ENCODE assay signal across 8 mouse cellular contexts in the genomic region with DNA sequence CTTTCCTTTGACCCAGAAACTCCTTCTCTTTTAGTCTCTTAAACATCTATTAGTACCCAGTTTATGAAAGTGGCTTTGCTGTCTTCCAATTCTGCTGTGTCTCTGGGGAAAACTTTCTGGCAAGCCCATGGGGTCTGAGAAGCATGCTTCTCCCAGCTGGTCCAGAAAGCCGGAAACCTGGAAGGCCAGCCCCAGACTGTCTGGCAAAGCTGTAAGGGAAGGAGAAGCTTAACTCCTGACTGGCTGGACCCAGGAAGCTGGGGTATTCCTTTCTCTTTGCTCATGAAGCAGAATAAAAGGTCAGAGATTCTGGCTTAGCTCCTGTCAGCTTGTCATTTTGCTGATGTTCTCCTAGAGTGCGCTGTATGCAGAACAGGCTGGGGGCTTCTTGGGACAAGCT.
A peak's percentile ranks its signal among the peaks of the same experiment; 100 is the strongest.
DNase-seq lines count a peak whose midpoint lies in the region; ATAC-seq and TF ChIP-seq lines count a peak whose summit lies in the region.

No protein-coding gene starts in this region.

- TF ChIP-seq EP300 in heart, postnatal 0 days (IDR thresholded peaks at IDR 0.05; ENCODE audit: low read depth) = no peak

- 46% methylated on average over 2 of the region's 2 CpGs for WGBS in embryonic facial prominence, embryonic 14.5 days
- WGBS in embryonic facial prominence, embryonic 10.5 days = 61% methylated on average over 2 of the region's 2 CpGs
- WGBS in heart, postnatal 0 days = 28% methylated on average over 2 of the region's 2 CpGs
- 43% methylated on average over 2 of the region's 2 CpGs for WGBS in lung, embryonic 15.5 days

- H3K9me3 ChIP-seq in embryonic facial prominence, embryonic 14.5 days (ENCODE audit: control insufficient read depth, low read length) = no peaks in the 10 kb centered on the region
- H3K9me3 ChIP-seq in embryonic facial prominence, embryonic 10.5 days = no peaks in the 10 kb centered on the region
- H3K9me3 ChIP-seq in heart, postnatal 0 days (replicated peaks; ENCODE audit: control insufficient read depth, low read length) = no peaks in the 10 kb centered on the region
- H3K9me3 ChIP-seq in lung, embryonic 15.5 days = no peaks in the 10 kb centered on the region

- H3K27ac ChIP-seq in embryonic facial prominence, embryonic 14.5 days (replicated peaks; ENCODE audit: low read depth, low read length) = no peak overlapping the region
- no peak overlapping the region for H3K27ac ChIP-seq in embryonic facial prominence, embryonic 10.5 days (replicated peaks)
- peak overlapping the region; percentile 39 for H3K27ac ChIP-seq in heart, postnatal 0 days (ENCODE audit: low read depth)
- peak overlapping the region; percentile 58 for H3K27ac ChIP-seq in lung, embryonic 15.5 days

- no peak for TF ChIP-seq CTCF in heart, postnatal 0 days (IDR thresholded peaks at IDR 0.05; ENCODE audit: low read depth)

- ATAC-seq in embryonic facial prominence, embryonic 14.5 days (ENCODE audit: low read depth) = peak; percentile 44; the same call in 1 of the 2 replicates
- peak; percentile 57 for ATAC-seq in heart, postnatal 0 days (ENCODE audit: insufficient read depth, low read depth)
- ATAC-seq in lung, embryonic 15.5 days (ENCODE audit: borderline replicate concordance, extremely low read depth, low FRiP score, low TSS enrichment) = no peak; the same call in 1 of the 2 replicates

- H3K4me3 ChIP-seq in embryonic facial prominence, embryonic 14.5 days (ENCODE audit: low read depth, low read length) = no peak overlapping the region
- H3K4me3 ChIP-seq in embryonic facial prominence, embryonic 10.5 days = no peak overlapping the region
- H3K4me3 ChIP-seq in heart, postnatal 0 days (ENCODE audit: low read depth, low read length) = no peak overlapping the region
- no peak overlapping the region for H3K4me3 ChIP-seq in lung, embryonic 15.5 days

- H3K9ac ChIP-seq in embryonic facial prominence, embryonic 14.5 days (ENCODE audit: low read depth, low read length) = no peak overlapping the region
- H3K9ac ChIP-seq in heart, postnatal 0 days (replicated peaks; ENCODE audit: low read depth, low read length) = no peak overlapping the region
- no peak overlapping the region for H3K9ac ChIP-seq in lung, embryonic 15.5 days

- peaks cover 9% of the 10 kb centered on the region for H3K4me1 ChIP-seq in embryonic facial prominence, embryonic 14.5 days (ENCODE audit: control insufficient read depth, insufficient read depth, low read length)
- peaks cover 6% of the 10 kb centered on the region; the same call in 1 of the 2 replicates for H3K4me1 ChIP-seq in embryonic facial prominence, embryonic 10.5 days
- H3K4me1 ChIP-seq in heart, postnatal 0 days (ENCODE audit: control insufficient read depth, insufficient read depth) = peaks cover 29% of the 10 kb centered on the region
- peaks cover 9% of the 10 kb centered on the region for H3K4me1 ChIP-seq in lung, embryonic 15.5 days

- peak; percentile 66 for DNase-seq in embryonic facial prominence, embryonic 14.5 days (ENCODE audit: low spot score)
- no peak for DNase-seq in embryonic facial prominence, embryonic 10.5 days (ENCODE audit: low spot score)
- DNase-seq in urinary bladder, adult 18-20 months (ENCODE audit: low spot score in 2 of 2) = peak; percentile 6 to 17
- DNase-seq in urinary bladder, adult 2 months (ENCODE audit: low spot score) = no peak
- peak; percentile 35 for DNase-seq in heart, postnatal 0 days (ENCODE audit: low spot score)
- no peak for DNase-seq in thymus, postnatal 4 days
- DNase-seq in thymus, adult 18-20 months = no peak

- H3K36me3 ChIP-seq in embryonic facial prominence, embryonic 14.5 days (ENCODE audit: control insufficient read depth, insufficient read depth, low read length) = no peaks in the 10 kb centered on the region
- H3K36me3 ChIP-seq in embryonic facial prominence, embryonic 10.5 days (replicated peaks) = no peaks in the 10 kb centered on the region
- no peaks in the 10 kb centered on the region for H3K36me3 ChIP-seq in heart, postnatal 0 days (replicated peaks; ENCODE audit: control insufficient read depth, insufficient read depth, low read length)
- no peaks in the 10 kb centered on the region for H3K36me3 ChIP-seq in lung, embryonic 15.5 days

- H3K27me3 ChIP-seq in embryonic facial prominence, embryonic 14.5 days (replicated peaks; ENCODE audit: control insufficient read depth, insufficient read depth, low read length) = no peaks in the 10 kb centered on the region
- no peaks in the 10 kb centered on the region for H3K27me3 ChIP-seq in embryonic facial prominence, embryonic 10.5 days (replicated peaks; ENCODE audit: low read depth, poor library complexity, severe bottlenecking)
- H3K27me3 ChIP-seq in heart, postnatal 0 days (ENCODE audit: control insufficient read depth, insufficient read depth, low read length) = no peaks in the 10 kb centered on the region
- H3K27me3 ChIP-seq in lung, embryonic 15.5 days = no peaks in the 10 kb centered on the region

- H3K4me2 ChIP-seq in embryonic facial prominence, embryonic 14.5 days (ENCODE audit: low read depth, low read length) = no peak overlapping the region
- no peak overlapping the region for H3K4me2 ChIP-seq in heart, postnatal 0 days (ENCODE audit: low read depth, low read length)
- no peak overlapping the region for H3K4me2 ChIP-seq in lung, embryonic 15.5 days

Comparison
In these comparisons a context has a peak if more than half of its experiments do, and no peak if none do; other contexts are left out.
1. DNase-seq: peak in embryonic facial prominence, embryonic 14.5 days (single experiment), urinary bladder, adult 18-20 months (2 of 2) and heart, postnatal 0 days (single experiment); none in embryonic facial prominence, embryonic 10.5 days (single experiment), urinary bladder, adult 2 months (single experiment), thymus, postnatal 4 days (single experiment) and thymus, adult 18-20 months (0 of 2).
2. H3K27ac ChIP-seq: peak in heart, postnatal 0 days (single experiment) and lung, embryonic 15.5 days (single experiment); none in embryonic facial prominence, embryonic 14.5 days (single experiment) and embryonic facial prominence, embryonic 10.5 days (single experiment).